Mouse (Mus musculus): ENCODE measurements around the gene Gm9117.
"Not testable (repeated sequence)": the region's sequence is repeated elsewhere in the genome, so short reads cannot be mapped to it uniquely, and the experiment has no call there.

Gene Gm9117

DNA sequence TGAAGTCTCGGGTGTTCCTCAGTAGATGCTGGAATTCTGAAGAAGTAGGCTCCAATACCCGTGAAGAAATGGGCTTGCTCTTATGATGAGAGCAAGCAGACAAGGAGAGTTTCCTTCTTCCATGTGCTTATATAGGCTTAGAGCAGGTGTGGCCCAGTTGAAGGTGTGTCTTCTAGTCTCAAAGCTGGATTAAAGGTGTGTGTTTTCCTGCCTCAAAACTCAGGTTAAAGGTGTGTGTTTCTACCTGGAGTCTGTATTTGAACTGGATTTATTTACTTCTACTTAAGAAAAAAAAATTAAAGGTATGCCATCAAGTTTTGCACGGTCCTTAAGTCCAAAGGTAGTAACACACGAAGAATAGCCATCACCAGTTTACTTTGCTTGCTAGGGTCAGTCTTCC is at the start of gene Gm9117:
Gene Gm9117, minus strand, starts transcription at position 101 of the 400 bp plus-strand sequence.
- not testable (repeated sequence) for DNase-seq (ENCODE audit: low read depth, low spot score)

DNA sequence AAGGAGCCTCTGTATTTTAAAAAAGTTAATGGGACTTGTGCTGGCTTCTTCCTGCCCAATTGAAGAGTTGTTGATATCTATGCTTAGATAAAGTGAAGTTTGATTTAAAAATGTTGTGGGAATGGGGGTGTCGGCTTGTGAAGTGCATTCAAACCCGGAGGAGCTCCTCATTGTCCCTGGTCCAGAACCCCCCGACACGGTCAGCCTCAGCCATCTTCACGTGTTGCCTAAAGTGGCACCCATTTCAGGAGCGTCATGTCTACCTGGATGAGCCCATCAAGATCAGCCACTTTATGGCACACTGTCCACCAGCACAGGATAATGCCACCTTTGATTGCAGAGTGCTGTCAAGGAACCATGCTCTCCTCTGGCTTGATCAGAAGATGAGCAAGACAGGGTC is 25.6 kb upstream of the Gm9117 start:
- not testable (repeated sequence) for DNase-seq (ENCODE audit: low read depth, low spot score)

DNA sequence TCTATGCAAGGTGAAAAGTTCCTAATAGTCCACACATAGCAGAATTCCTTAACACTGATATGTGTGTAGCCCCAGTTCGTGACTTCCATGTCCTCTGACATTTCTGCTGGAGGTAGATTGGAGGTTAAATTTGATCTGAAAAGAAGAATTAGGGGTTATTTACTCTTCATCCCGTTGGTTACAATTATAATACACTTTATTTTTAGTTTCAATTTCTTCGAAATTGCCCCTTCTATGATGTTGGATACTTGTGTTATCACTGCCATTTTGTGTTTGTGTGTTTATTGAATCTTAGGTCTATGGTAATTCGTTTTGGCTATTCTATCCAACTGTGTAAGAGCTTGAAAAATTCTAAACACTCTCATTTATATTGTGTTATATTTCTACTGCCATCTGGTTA is 17.9 kb upstream of the Gm9117 start, which contains the start of gene Tdpoz5:
Gene Tdpoz5, minus strand, starts transcription at position 101 of the 400 bp plus-strand sequence.
- not testable (repeated sequence) for DNase-seq (ENCODE audit: low read depth, low spot score)

DNA sequence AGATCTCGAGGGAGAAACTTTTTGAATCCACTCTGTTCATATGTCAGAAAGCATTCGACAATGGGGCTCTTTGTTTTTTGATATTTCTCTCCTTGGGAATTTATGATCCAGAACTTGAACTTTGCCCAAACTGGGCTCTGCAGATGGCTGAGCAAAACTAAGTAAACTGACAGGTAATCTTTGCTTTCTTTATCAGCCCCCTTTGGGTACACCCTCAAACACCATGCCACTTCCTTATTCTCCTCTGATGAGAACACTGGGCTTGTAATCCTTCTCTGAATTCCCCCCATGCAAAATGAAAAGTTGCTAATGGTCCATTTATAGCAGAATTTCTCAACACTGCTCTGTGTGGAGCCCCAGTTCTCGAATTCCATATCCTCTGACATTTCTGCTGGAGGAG is 5.0 kb downstream of the Gm9117 start:
- not testable (repeated sequence) for DNase-seq (ENCODE audit: low read depth, low spot score)
